Mouse (Mus musculus) neural tube, embryonic 11.5 days (tissue): ENCODE data around the gene Sfmbt1. TPM values are rescaled to one million over a fixed set of nuclear protein-coding genes. Genes with fewer than 3 reads are reported as not detected.

Experiments
- ATAC-seq: fragments of 200-750 bp; cut with Nextera tagmentation; 2 replicates; pipeline ENCODE4 v1.8.0; 2017; ENCODE audit warnings: moderate number of reproducible peaks, mild to moderate bottlenecking, moderate TSS enrichment, moderate library complexity; ENCODE audit not compliant: insufficient read depth, low FRiP score, low TSS enrichment
- DNase-seq: peaks from one replicate; pipeline ENCODE4 v3.0.0-alpha.2; 2015; ENCODE audit warnings: low spot score
- H3K27ac ChIP-seq: fragments of 300-500 bp; sonication (generic); 2 replicates; pipeline ENCODE4 v1.5.1; 2014; ENCODE audit warnings: low read depth, mild to moderate bottlenecking, low read length
- H3K27me3 ChIP-seq: fragments of 300-500 bp; sonication (generic); 2 replicates; pipeline ENCODE4 v1.6.1; 2014; ENCODE audit warnings: mild to moderate bottlenecking, low read length, mixed read lengths; ENCODE audit not compliant: control insufficient read depth, insufficient read depth
- H3K36me3 ChIP-seq: fragments of 300-500 bp; sonication (generic); 2 replicates; pipeline ENCODE4 v1.6.1; 2014; ENCODE audit warnings: mild to moderate bottlenecking, low read length, moderate library complexity, mixed read lengths; ENCODE audit not compliant: control insufficient read depth, insufficient read depth
- H3K4me1 ChIP-seq: fragments of 300-500 bp; sonication (generic); 2 replicates; pipeline ENCODE4 v1.6.1; 2014; ENCODE audit warnings: low read length, mixed read lengths; ENCODE audit not compliant: control insufficient read depth, insufficient read depth
- H3K4me2 ChIP-seq: fragments of 300-500 bp; sonication (generic); 2 replicates; pipeline ENCODE4 v1.6.1; 2014; ENCODE audit warnings: low read depth, mild to moderate bottlenecking, moderate library complexity
- H3K4me3 ChIP-seq: fragments of 300-500 bp; sonication (generic); 2 replicates; pipeline ENCODE4 v1.5.1; 2014; ENCODE audit warnings: low read depth, low read length
- H3K9ac ChIP-seq: fragments of 300-500 bp; sonication (generic); 2 replicates; pipeline ENCODE4 v1.6.1; 2014; ENCODE audit warnings: mild to moderate bottlenecking, low read length
- H3K9me3 ChIP-seq: fragments of 300-500 bp; sonication (generic); 2 replicates; pipeline ENCODE4 v1.6.1; 2016; ENCODE audit warnings: low read length; ENCODE audit not compliant: control insufficient read depth
- WGBS: fragments of 180-500 bp; shearing (Covaris S2); extraction: QIAGEN DNeasy Blood & Tissue Kit; methylation state at CpG from one replicate; pipeline ENCODE4 v1.1.7; 2014; 5-methylcytosine and 5-hydroxymethylcytosine counted together
- polyA plus RNA-seq: library from polyadenylated mRNA; unstranded; fragments of >200 nt; fragmentation: Nextera tagmentation; extraction: Ambion mirVana; gene quantifications from 2 replicates; pipeline ENCODE4 v1.2.1, GENCODE M21; 2014

The Sfmbt1 gene
- polyA plus RNA-seq, 1 experiment from 2014 or later: 19.5 TPM

- peak within 1 kb of the TSS; percentile 82 for H3K4me3 ChIP-seq
- ATAC-seq (peak; percentile 95), DNase-seq (peak; percentile 86)
- no peaks in the 10 kb centered on the region for H3K27me3 ChIP-seq
- H3K27ac ChIP-seq: peak within 1 kb of the TSS; percentile 75; the same call in 1 of the 2 replicates
- H3K9me3 ChIP-seq: no peaks in the 10 kb centered on the region
- no peaks in the 10 kb centered on the region for H3K36me3 ChIP-seq
- under 1% methylated on average over 59 of the region's 68 CpGs for WGBS
- peak within 1 kb of the TSS; percentile 91 for H3K9ac ChIP-seq
- H3K4me2 ChIP-seq: peak within 1 kb of the TSS; percentile 78
- peaks cover 17% of the 10 kb centered on the region for H3K4me1 ChIP-seq
Observed at GRCm38 (mm10) chr14:30825476-30826131, 111.0 kb downstream of the Sfmbt1 start, which contains the start of gene Tmem110. Gene Tmem110 (plus strand): TSS chr14:30825590.

GRCm38 (mm10) chr14:30826174-30827140 lies 111.8 kb downstream of the Sfmbt1 start:
- H3K9me3 ChIP-seq: no peaks in the 10 kb centered on the region
- DNase-seq: no peak

GRCm38 (mm10) chr14:30827480-30827879 lies 112.8 kb downstream of the Sfmbt1 start:
- H3K4me3 ChIP-seq: no peak overlapping the region
- no peak overlapping the region for H3K4me2 ChIP-seq
- H3K4me1 ChIP-seq: peaks cover 17% of the 10 kb centered on the region
- ATAC-seq (no peak), DNase-seq (no peak)
- H3K9me3 ChIP-seq: no peaks in the 10 kb centered on the region
- H3K9ac ChIP-seq: no peak overlapping the region
- H3K36me3 ChIP-seq: no peaks in the 10 kb centered on the region
- H3K27ac ChIP-seq: no peak overlapping the region
- H3K27me3 ChIP-seq: no peaks in the 10 kb centered on the region
- 85% methylated on average over 4 of the region's 4 CpGs for WGBS

More at GRCm38 (mm10) chr14:30826174-30827140, 111.8 kb downstream of the Sfmbt1 start:
- no peaks in the 10 kb centered on the region for H3K36me3 ChIP-seq
- WGBS: 20% methylated on average over 17 of the region's 17 CpGs
- H3K27ac ChIP-seq: no peak overlapping the region
- H3K27me3 ChIP-seq: no peaks in the 10 kb centered on the region
- peak overlapping the region; percentile 78 for H3K4me2 ChIP-seq
- peak overlapping the region; percentile 91 for H3K9ac ChIP-seq
- H3K4me1 ChIP-seq: peaks cover 17% of the 10 kb centered on the region
- H3K4me3 ChIP-seq: peak overlapping the region; percentile 82
- ATAC-seq: peak; percentile 67

GRCm38 (mm10) chr14:30828077-30828476 lies 113.4 kb downstream of the Sfmbt1 start:
- DNase-seq (no peak), ATAC-seq (no peak)
- H3K9me3 ChIP-seq: no peaks in the 10 kb centered on the region
- H3K4me1 ChIP-seq: peaks cover 17% of the 10 kb centered on the region
- no peaks in the 10 kb centered on the region for H3K27me3 ChIP-seq
- no peak overlapping the region for H3K9ac ChIP-seq
- WGBS: 96% methylated on average over 4 of the region's 4 CpGs
- no peak overlapping the region for H3K4me2 ChIP-seq
- H3K36me3 ChIP-seq: no peaks in the 10 kb centered on the region
- no peak overlapping the region for H3K27ac ChIP-seq
- no peak overlapping the region for H3K4me3 ChIP-seq

- H3K9ac ChIP-seq: no peak overlapping the region
- H3K4me1 ChIP-seq: peaks cover 17% of the 10 kb centered on the region
- no peaks in the 10 kb centered on the region for H3K36me3 ChIP-seq
- no peak for ATAC-seq
- DNase-seq: no peak
- no peaks in the 10 kb centered on the region for H3K27me3 ChIP-seq
- WGBS: 90% methylated on average over 11 of the region's 11 CpGs
- H3K4me2 ChIP-seq: no peak overlapping the region
- H3K4me3 ChIP-seq: no peak overlapping the region
- H3K27ac ChIP-seq: no peak overlapping the region
- H3K9me3 ChIP-seq: no peaks in the 10 kb centered on the region
Observed at GRCm38 (mm10) chr14:30828635-30829460, 114.2 kb downstream of the Sfmbt1 start.

DNA sequence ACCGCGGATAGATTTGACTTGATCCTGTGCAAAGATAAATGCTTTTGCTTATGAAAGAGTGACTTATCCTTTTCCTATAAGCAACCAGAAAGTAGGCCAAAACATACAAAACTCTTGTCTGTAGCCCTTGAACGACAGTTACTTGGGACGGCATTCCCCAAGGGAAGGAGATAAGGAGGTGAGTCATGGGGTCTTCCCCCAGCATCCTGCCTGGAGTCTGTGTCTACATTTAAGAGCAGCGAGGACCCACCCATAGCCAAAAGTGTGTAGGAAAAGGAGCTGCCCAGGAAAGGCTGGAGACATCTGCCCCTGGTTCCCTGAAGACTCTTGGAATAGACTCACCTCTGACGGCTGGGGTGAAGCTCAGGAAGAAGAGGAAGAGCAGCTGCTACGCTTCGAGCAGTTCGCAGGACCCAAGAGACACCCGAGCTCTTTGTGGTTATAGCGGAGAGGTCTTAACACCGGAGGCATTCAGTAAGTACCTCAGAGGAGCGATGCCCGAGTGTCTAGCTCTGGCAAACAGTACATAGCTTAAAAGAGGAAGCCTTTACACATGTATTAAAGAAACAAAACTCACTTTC lies 122.9 kb downstream of the Sfmbt1 start:
- no peak overlapping the region for H3K9ac ChIP-seq
- WGBS: 92% methylated on average over 14 of the region's 14 CpGs
- no peaks in the 10 kb centered on the region for H3K36me3 ChIP-seq
- H3K4me2 ChIP-seq: no peak overlapping the region
- no peak overlapping the region for H3K27ac ChIP-seq
- no peaks in the 10 kb centered on the region for H3K27me3 ChIP-seq
- no peak for ATAC-seq
- H3K9me3 ChIP-seq: no peaks in the 10 kb centered on the region
- no peak for DNase-seq
- no peak overlapping the region for H3K4me3 ChIP-seq
- H3K4me1 ChIP-seq: no peaks in the 10 kb centered on the region

- H3K9ac ChIP-seq: no peak overlapping the region
- WGBS: 94% methylated on average over 3 of the region's 3 CpGs
- H3K9me3 ChIP-seq: no peaks in the 10 kb centered on the region
- H3K4me1 ChIP-seq: no peaks in the 10 kb centered on the region
- no peak overlapping the region for H3K4me2 ChIP-seq
- H3K36me3 ChIP-seq: no peaks in the 10 kb centered on the region
- ATAC-seq (no peak), DNase-seq (no peak)
- no peak overlapping the region for H3K27ac ChIP-seq
- no peak overlapping the region for H3K4me3 ChIP-seq
- no peaks in the 10 kb centered on the region for H3K27me3 ChIP-seq
Observed at GRCm38 (mm10) chr14:30843701-30844100, 129.1 kb downstream of the Sfmbt1 start.

GRCm38 (mm10) chr14:30850504-30850903 lies 135.9 kb downstream of the Sfmbt1 start:
- H3K4me1 ChIP-seq: no peaks in the 10 kb centered on the region

More at GRCm38 (mm10) chr14:30850504-30850903, 135.9 kb downstream of the Sfmbt1 start:
- Histone ChIP-seq H3K27ac (no peak overlapping the region), H3K36me3 (no peaks in the 10 kb centered on the region), H3K27me3 (no peaks in the 10 kb centered on the region), H3K4me2 (no peak overlapping the region), H3K4me3 (no peak overlapping the region), H3K9ac (no peak overlapping the region), H3K9me3 (no peaks in the 10 kb centered on the region)
- DNase-seq: no peak
- no peak for ATAC-seq
- 81% methylated on average over 5 of the region's 5 CpGs for WGBS
